In genomic region chr7:35586055-35586905, GRCm38 (mm10) we compare ENCODE assay signal across 8 mouse cellular contexts. TPM values are rescaled to one million over a fixed set of nuclear protein-coding genes. Genes with fewer than 3 reads are reported as not detected.
DNase-seq lines count a peak whose midpoint lies in the region; ATAC-seq and TF ChIP-seq lines count a peak whose summit lies in the region.

Gene Ankrd27, plus strand, starts transcription at chr7:35586244.

- TF ChIP-seq CTCF in CH12.LX (conservative IDR thresholded peaks at IDR 0.05 in 1 of 2, IDR thresholded peaks at IDR 0.05 in 1 of 2; ENCODE audit: low read depth in 2 of 2, low read length in 2 of 2) = no peak

- ATAC-seq in forebrain, embryonic 11.5 days (replicated peaks; ENCODE audit: low FRiP score) = peak; percentile 98
- peak; percentile 97 for ATAC-seq in heart, embryonic 16.5 days (replicated peaks; ENCODE audit: extremely low read depth, insufficient read depth, low FRiP score)
- peak; percentile 96 for ATAC-seq in liver, embryonic 15.5 days (ENCODE audit: insufficient read depth)
- peak; percentile 99 for ATAC-seq in neural tube, embryonic 12.5 days (ENCODE audit: low FRiP score, low read depth)

- no peak within 1 kb of the TSS for H3K27ac ChIP-seq in CH12.LX (ENCODE audit: insufficient read depth, low read depth)
- no peak within 1 kb of the TSS for H3K27ac ChIP-seq in forebrain, embryonic 11.5 days (ENCODE audit: low read depth, low read length)
- peak within 1 kb of the TSS; percentile 78 for H3K27ac ChIP-seq in heart, embryonic 16.5 days (ENCODE audit: low read length)
- peak within 1 kb of the TSS; percentile 85 for H3K27ac ChIP-seq in liver, embryonic 15.5 days (replicated peaks)
- H3K27ac ChIP-seq in neural tube, embryonic 12.5 days = no peak within 1 kb of the TSS

- WGBS in forebrain, embryonic 11.5 days = under 1% methylated on average over 49 of the region's 49 CpGs
- WGBS in heart, embryonic 16.5 days = under 1% methylated on average over 49 of the region's 49 CpGs
- under 1% methylated on average over 49 of the region's 49 CpGs for WGBS in liver, embryonic 15.5 days (ENCODE audit: insufficient replicate concordance)
- under 1% methylated on average over 49 of the region's 49 CpGs for WGBS in neural tube, embryonic 12.5 days

- TF ChIP-seq EP300 in CH12.LX (IDR thresholded peaks at IDR 0.05; ENCODE audit: low read length) = no peak

- in situ Hi-C loops in CH12.LX (cut with MboI; ENCODE audit: low pct_ligation_motif_present, low pct_unique_long_range_greater_than_20kb, low sequenced_read_pairs) = loop anchor here (5.0 kb wide), 1 partner anchor 41 kb away; no protein-coding TSS in a partner anchor

- H3K4me3 ChIP-seq in CH12.LX (replicated peaks in 1 of 3; ENCODE audit: low read depth in 2 of 3, low read length in 2 of 3, poor library complexity in 1 of 3) = peak within 1 kb of the TSS; percentile 77 to 80 (median 79)
- peak within 1 kb of the TSS; percentile 66 for H3K4me3 ChIP-seq in forebrain, embryonic 11.5 days (ENCODE audit: low read depth, low read length)
- peak within 1 kb of the TSS; percentile 97 for H3K4me3 ChIP-seq in heart, embryonic 16.5 days (ENCODE audit: low read length)
- peak within 1 kb of the TSS; percentile 94 for H3K4me3 ChIP-seq in liver, embryonic 15.5 days (replicated peaks)
- H3K4me3 ChIP-seq in neural tube, embryonic 12.5 days = peak within 1 kb of the TSS; percentile 81

- peaks cover 0 to 12% of the 10 kb centered on the region in 2 experiments for H3K36me3 ChIP-seq in CH12.LX (replicated peaks in 1 of 2; ENCODE audit: control insufficient read depth in 1 of 2, insufficient read depth in 1 of 2, low read length in 1 of 2)
- no peaks in the 10 kb centered on the region for H3K36me3 ChIP-seq in forebrain, embryonic 11.5 days (ENCODE audit: control insufficient read depth, insufficient read depth, low read length)
- H3K36me3 ChIP-seq in heart, embryonic 16.5 days (ENCODE audit: control insufficient read depth, insufficient read depth) = no peaks in the 10 kb centered on the region
- H3K36me3 ChIP-seq in liver, embryonic 15.5 days (replicated peaks) = no peaks in the 10 kb centered on the region
- H3K36me3 ChIP-seq in neural tube, embryonic 12.5 days = no peaks in the 10 kb centered on the region

- H3K4me2 ChIP-seq in CH12.LX (ENCODE audit: insufficient read depth, low read depth, poor library complexity, severe bottlenecking) = peak within 1 kb of the TSS; percentile 89
- H3K4me2 ChIP-seq in forebrain, embryonic 11.5 days (ENCODE audit: low read depth, low read length, severe bottlenecking) = peak within 1 kb of the TSS; percentile 98
- peak within 1 kb of the TSS; percentile 96 for H3K4me2 ChIP-seq in heart, embryonic 16.5 days (ENCODE audit: low read depth, low read length)
- peak within 1 kb of the TSS; percentile 97 for H3K4me2 ChIP-seq in liver, embryonic 15.5 days
- H3K4me2 ChIP-seq in neural tube, embryonic 12.5 days (replicated peaks) = peak within 1 kb of the TSS; percentile 95

- H3K9me3 ChIP-seq in CH12.LX (replicated peaks; ENCODE audit: low read length) = peaks cover 4% of the 10 kb centered on the region
- H3K9me3 ChIP-seq in forebrain, embryonic 11.5 days (ENCODE audit: control insufficient read depth, low read length) = no peaks in the 10 kb centered on the region
- no peaks in the 10 kb centered on the region for H3K9me3 ChIP-seq in heart, embryonic 16.5 days (replicated peaks; ENCODE audit: control insufficient read depth, low read length)
- H3K9me3 ChIP-seq in liver, embryonic 15.5 days (replicated peaks) = no peaks in the 10 kb centered on the region
- no peaks in the 10 kb centered on the region for H3K9me3 ChIP-seq in neural tube, embryonic 12.5 days

- H3K4me1 ChIP-seq in CH12.LX (ENCODE audit: control insufficient read depth in 1 of 2, insufficient read depth in 2 of 2) = peaks cover 8 to 34% of the 10 kb centered on the region in 2 experiments
- H3K4me1 ChIP-seq in forebrain, embryonic 11.5 days (replicated peaks; ENCODE audit: control insufficient read depth, insufficient read depth, low read length) = peaks cover 15% of the 10 kb centered on the region; the same call in 1 of the 2 replicates
- peaks cover 21% of the 10 kb centered on the region for H3K4me1 ChIP-seq in heart, embryonic 16.5 days (ENCODE audit: control insufficient read depth, insufficient read depth, low read length)
- H3K4me1 ChIP-seq in liver, embryonic 15.5 days (replicated peaks) = peaks cover 65% of the 10 kb centered on the region
- peaks cover 26% of the 10 kb centered on the region for H3K4me1 ChIP-seq in neural tube, embryonic 12.5 days

- peaks cover 4% of the 10 kb centered on the region; the same call in 1 of the 2 replicates for H3K79me2 ChIP-seq in CH12.LX (replicated peaks; ENCODE audit: control insufficient read depth, extremely low read depth, insufficient read depth, poor library complexity, severe bottlenecking)

- H3K27me3 ChIP-seq in CH12.LX (replicated peaks) = peaks cover 19% of the 10 kb centered on the region
- peaks cover 29% of the 10 kb centered on the region for H3K27me3 ChIP-seq in forebrain, embryonic 11.5 days (ENCODE audit: control insufficient read depth, insufficient read depth, low read length)
- peaks cover 10% of the 10 kb centered on the region for H3K27me3 ChIP-seq in heart, embryonic 16.5 days (ENCODE audit: control insufficient read depth, insufficient read depth, low read length)
- peaks cover 42% of the 10 kb centered on the region for H3K27me3 ChIP-seq in liver, embryonic 15.5 days
- peaks cover 34% of the 10 kb centered on the region for H3K27me3 ChIP-seq in neural tube, embryonic 12.5 days (replicated peaks)

- peak; percentile 97 for DNase-seq in CH12.LX (ENCODE audit: extremely low read depth)
- DNase-seq in c-Kit-positive CD71-positive TER-119-negative erythroid progenitor cells, embryonic 14.5 days (ENCODE audit: low read depth) = peak; percentile 97
- DNase-seq in forebrain, embryonic 11.5 days (ENCODE audit: low spot score) = peak; percentile 96
- DNase-seq in kidney, postnatal 36 days = peak; percentile 97
- peak; percentile 95 for DNase-seq in telencephalon, adult 2 months (ENCODE audit: low read depth, low spot score)

- H3K9ac ChIP-seq in CH12.LX (ENCODE audit: insufficient read depth, low read depth) = peak within 1 kb of the TSS; percentile 55
- H3K9ac ChIP-seq in forebrain, embryonic 11.5 days (ENCODE audit: low read length) = peak within 1 kb of the TSS; percentile 67
- H3K9ac ChIP-seq in heart, embryonic 16.5 days (ENCODE audit: low read length) = peak within 1 kb of the TSS; percentile 88
- H3K9ac ChIP-seq in liver, embryonic 15.5 days = peak within 1 kb of the TSS; percentile 85
- H3K9ac ChIP-seq in neural tube, embryonic 12.5 days = peak within 1 kb of the TSS; percentile 80

- dilution Hi-C loops in CH12.LX (cut with MboI; ENCODE audit: extremely low pct_ligation_motif_present, extremely low pct_unique_long_range_greater_than_20kb, low sequenced_read_pairs) = no loop called here

- peak; percentile 94 for TF ChIP-seq POLR2A in CH12.LX (IDR thresholded peaks at IDR 0.05; ENCODE audit: low read depth, low read length)

- TF ChIP-seq RAD21 in CH12.LX (IDR thresholded peaks at IDR 0.05; ENCODE audit: low read depth, low read length) = no peak

TF ChIP-seq in CH12.LX, 34 proteins besides CTCF, POLR2A, EP300 and RAD21 (continues in another document):
- no peak for TF ChIP-seq CHD1 (IDR thresholded peaks at IDR 0.05; ENCODE audit: low read depth, low read length)
- no peak for TF ChIP-seq KAT2A (IDR thresholded peaks at IDR 0.05; ENCODE audit: insufficient replicate concordance, low read length)
- peak; percentile 44; the same call in 1 of the 2 replicates for TF ChIP-seq UBTF (IDR thresholded peaks at IDR 0.05; ENCODE audit: low read depth, low read length)
- peak; percentile 61 for TF ChIP-seq MAX (IDR thresholded peaks at IDR 0.05; ENCODE audit: low read length)
- no peak for TF ChIP-seq TCF12 (IDR thresholded peaks at IDR 0.05; ENCODE audit: low read depth, low read length)
- no peak for TF ChIP-seq MAFK (IDR thresholded peaks at IDR 0.05; ENCODE audit: insufficient replicate concordance, low read length)
- no peak for TF ChIP-seq ZNF384 (IDR thresholded peaks at IDR 0.05; ENCODE audit: low read depth, low read length)
- TF ChIP-seq USF2 (conservative IDR thresholded peaks at IDR 0.05; ENCODE audit: low read depth, low read length) = no peak
- no peak for TF ChIP-seq SMC3 (IDR thresholded peaks at IDR 0.05; ENCODE audit: low read depth, low read length)
- TF ChIP-seq USF1 (IDR thresholded peaks at IDR 0.05; ENCODE audit: low read depth, low read length) = no peak
- TF ChIP-seq MEF2A (IDR thresholded peaks at IDR 0.05; ENCODE audit: borderline replicate concordance, low read depth, low read length) = no peak
- TF ChIP-seq PAX5 (IDR thresholded peaks at IDR 0.05; ENCODE audit: low read length) = no peak
- TF ChIP-seq NELFE (IDR thresholded peaks at IDR 0.05; ENCODE audit: low read depth, low read length) = peak; percentile 77
- peak; percentile 79 for TF ChIP-seq MYC (IDR thresholded peaks at IDR 0.05; ENCODE audit: low read depth, low read length)
- TF ChIP-seq CHD2 (IDR thresholded peaks at IDR 0.05; ENCODE audit: low read length) = peak; percentile 92
- no peak for TF ChIP-seq E2F4 (IDR thresholded peaks at IDR 0.05; ENCODE audit: insufficient replicate concordance, low read depth, low read length)
- TF ChIP-seq JUN (IDR thresholded peaks at IDR 0.05; ENCODE audit: insufficient read depth, low read depth, low read length) = no peak
- 0 out of 2 replicates have a peak, but pooled peaks have one; percentile 18 for TF ChIP-seq IRF4 (IDR thresholded peaks at IDR 0.05; ENCODE audit: low read depth, low read length)
- 0 out of 2 replicates have a peak, but pooled peaks have one; percentile 40 for TF ChIP-seq ZMIZ1 (IDR thresholded peaks at IDR 0.05; ENCODE audit: low read depth, low read length)
- TF ChIP-seq TBP (conservative IDR thresholded peaks at IDR 0.05; ENCODE audit: low read depth, low read length) = peak; percentile 88
- TF ChIP-seq ETS1 (conservative IDR thresholded peaks at IDR 0.05; ENCODE audit: low read depth, low read length) = no peak
- peak; percentile 95 for TF ChIP-seq ELF1 (IDR thresholded peaks at IDR 0.05; ENCODE audit: low read depth, low read length)
- no peak for TF ChIP-seq RCOR1 (conservative IDR thresholded peaks at IDR 0.05; ENCODE audit: low read depth, low read length)

RNA-seq across cellular contexts. Expression of gene Ankrd27, which starts in this region (rescaled TPM):
- total RNA-seq in CH12.LX (2012; rRNA removed) = 44.4 and 49.1 TPM in 2 replicates
- 33.4 and 39.0 TPM in 2 replicates for total RNA-seq in CH12.LX (2014; rRNA removed)
- polyA plus RNA-seq in CH12.LX (2012; ENCODE audit: insufficient read length, low read depth) = 38.6 and 39.7 TPM in 2 replicates
- 30.5 and 35.9 TPM in 2 replicates for polyA plus RNA-seq in forebrain, embryonic 11.5 days (2014; fragmentation: Nextera tagmentation; extraction: Ambion mirVana)
- 20.4 and 22.6 TPM in 2 replicates for polyA plus RNA-seq in heart, embryonic 16.5 days (2015; fragmentation: Nextera tagmentation; extraction: Ambion mirVana)
- 20.7 and 22.6 TPM in 2 replicates for polyA plus RNA-seq in liver, embryonic 15.5 days (2015; fragmentation: Nextera tagmentation; extraction: Ambion mirVana)
- polyA plus RNA-seq in neural tube, embryonic 12.5 days (2016; fragmentation: Nextera tagmentation; extraction: Ambion mirVana) = 25.1 and 25.5 TPM in 2 replicates

Comparison
In these comparisons a context has a peak if more than half of its experiments do, and no peak if none do; other contexts are left out.
1. H3K27ac ChIP-seq: peak in heart, embryonic 16.5 days (single experiment) and liver, embryonic 15.5 days (single experiment); none in CH12.LX (single experiment), forebrain, embryonic 11.5 days (single experiment) and neural tube, embryonic 12.5 days (single experiment).
2. Peak in every context shown above with its lines, with median percentiles within 50 percentile points of each other: DNase-seq, H3K4me2 ChIP-seq, H3K4me3 ChIP-seq, H3K9ac ChIP-seq and ATAC-seq.